Mouse (Mus musculus) erythroid progenitor cell, adult 5-6 weeks (primary cell): ENCODE data around the gene Tomm40. TPM values are rescaled to one million over a fixed set of nuclear protein-coding genes. Genes with fewer than 3 reads are reported as not detected.

Experiments
- ATAC-seq: replicated peaks from 2 replicates; pipeline ENCODE4 v1.8.0; 2016; ENCODE audit warnings: moderate number of reproducible peaks, mild to moderate bottlenecking, moderate TSS enrichment, inconsistent platforms; ENCODE audit not compliant: poor library complexity, low FRiP score, severe bottlenecking
- total RNA-seq, 2 experiments: library from RNA; stranded (forward) in 1 of 2; stranded (reverse) in 1 of 2; fragments of 150-400 nt in 1 of 2; fragments of 186-747, 209-891 nt in 1 of 2; gene quantifications; 2 replicates each; pipeline versions ENCODE4 v1.2.3 to v1.2.4; 2015 to 2017; ENCODE audit warnings: low replicate concordance in 2 of 2

The Tomm40 gene
- total RNA-seq, 2 experiments from 2014 or later, result 10.4 to 14.7 TPM

GRCm38 (mm10) chr7:19667434-19667833 is 47.8 kb downstream of the Tomm40 start:
- no peak for ATAC-seq

DNA sequence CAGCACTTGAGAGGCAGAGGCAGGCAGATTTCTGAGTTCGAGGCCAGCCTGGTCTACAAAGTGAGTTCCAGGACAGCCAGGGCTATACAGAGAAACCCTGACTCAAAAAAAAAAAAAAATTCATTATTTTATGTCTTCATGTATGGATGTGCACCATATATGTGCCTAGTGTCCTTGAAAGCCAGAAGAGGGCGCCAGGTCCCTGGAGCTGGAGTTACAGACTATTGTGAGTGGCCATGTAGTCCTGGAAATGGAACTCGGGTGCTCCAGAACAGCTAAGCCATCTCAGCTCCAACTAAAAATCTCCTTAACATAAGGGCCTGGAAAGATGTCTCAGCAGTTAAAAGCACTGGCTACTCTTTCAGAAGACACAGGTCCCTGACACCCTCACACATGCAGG is 48.5 kb downstream of the Tomm40 start:
- ATAC-seq, result no peak

- peak; percentile 82 for ATAC-seq
Observed at GRCm38 (mm10) chr7:19664955-19665841, 50.0 kb downstream of the Tomm40 start, which contains the start of gene Clptm1. Gene Clptm1 (minus strand): TSS chr7:19665033.

- peak; percentile 17 for ATAC-seq
Observed at GRCm38 (mm10) chr7:19664455-19664954, 50.7 kb downstream of the Tomm40 start.

GRCm38 (mm10) chr7:19663940-19664339 is 51.3 kb downstream of the Tomm40 start:
- ATAC-seq, result no peak

- ATAC-seq, result no peak
Observed at GRCm38 (mm10) chr7:19652614-19653013, 62.6 kb downstream of the Tomm40 start.

Other genes starting within 250 kb of the Tomm40 start
- 2.9 TPM in 2 replicates for gene Bloc1s3, start 207.1 kb downstream of the Tomm40 start, total RNA-seq (2015; ENCODE audit: low replicate concordance)
- gene Bloc1s3, start 207.1 kb downstream of the Tomm40 start, total RNA-seq (2017; ENCODE audit: low replicate concordance), result 0.13 and 0.15 TPM in 2 replicates
- 12.6 and 31.9 TPM in 2 replicates for gene Trappc6a, start 207.0 kb downstream of the Tomm40 start, total RNA-seq (2015; ENCODE audit: low replicate concordance)
- 3.5 and 5.8 TPM in 2 replicates for gene Trappc6a, start 207.0 kb downstream of the Tomm40 start, total RNA-seq (2017; ENCODE audit: low replicate concordance)
- gene Nkpd1, start 197.6 kb downstream of the Tomm40 start, total RNA-seq (2015; ENCODE audit: low replicate concordance), result not detected in 2 replicates
- not detected in 2 replicates for gene Nkpd1, start 197.6 kb downstream of the Tomm40 start, total RNA-seq (2017; ENCODE audit: low replicate concordance)
- gene Ppp1r37, start 152.4 kb downstream of the Tomm40 start, total RNA-seq (2015; ENCODE audit: low replicate concordance), result 51.1 and 51.5 TPM in 2 replicates
- 54.5 and 74.7 TPM in 2 replicates for gene Ppp1r37, start 152.4 kb downstream of the Tomm40 start, total RNA-seq (2017; ENCODE audit: low replicate concordance)
- not detected in 2 replicates for gene Zfp296, start 138.2 kb downstream of the Tomm40 start, total RNA-seq (2015; ENCODE audit: low replicate concordance)
- 1.7 TPM in 1 of 2 replicates, not detected in the other for gene Zfp296, start 138.2 kb downstream of the Tomm40 start, total RNA-seq (2017; ENCODE audit: low replicate concordance)
- 78.9 and 80.1 TPM in 2 replicates for gene Gemin7, start 137.8 kb downstream of the Tomm40 start, total RNA-seq (2015; ENCODE audit: low replicate concordance)
- 19.6 and 26.4 TPM in 2 replicates for gene Gemin7, start 137.8 kb downstream of the Tomm40 start, total RNA-seq (2017; ENCODE audit: low replicate concordance)
- 12.3 and 14.3 TPM in 2 replicates for gene Clasrp, start 111.0 kb downstream of the Tomm40 start, total RNA-seq (2015; ENCODE audit: low replicate concordance)
- gene Clasrp, start 111.0 kb downstream of the Tomm40 start, total RNA-seq (2017; ENCODE audit: low replicate concordance), result 19.9 and 45.4 TPM in 2 replicates
- gene Relb, start 86.0 kb downstream of the Tomm40 start, total RNA-seq (2015; ENCODE audit: low replicate concordance), result 1.7 and 3.2 TPM in 2 replicates
- gene Relb, start 86.0 kb downstream of the Tomm40 start, total RNA-seq (2017; ENCODE audit: low replicate concordance), result 4.0 TPM in 1 of 2 replicates, not detected in the other
- gene Clptm1, start 50.4 kb downstream of the Tomm40 start, total RNA-seq (2015; ENCODE audit: low replicate concordance), result 34.8 and 90.5 TPM in 2 replicates
- gene Clptm1, start 50.4 kb downstream of the Tomm40 start, total RNA-seq (2017; ENCODE audit: low replicate concordance), result 34.0 and 34.3 TPM in 2 replicates
- gene Apoc2, start 37.5 kb downstream of the Tomm40 start, total RNA-seq (2015; ENCODE audit: low replicate concordance), result 8.0 and 22.7 TPM in 2 replicates
- not detected in 2 replicates for gene Apoc2, start 37.5 kb downstream of the Tomm40 start, total RNA-seq (2017; ENCODE audit: low replicate concordance)
- gene Gm44805, start 34.0 kb downstream of the Tomm40 start, total RNA-seq (2015; ENCODE audit: low replicate concordance), result not detected in 2 replicates
- not detected in 2 replicates for gene Gm44805, start 34.0 kb downstream of the Tomm40 start, total RNA-seq (2017; ENCODE audit: low replicate concordance)
- gene Apoc4, start 34.0 kb downstream of the Tomm40 start, total RNA-seq (2015; ENCODE audit: low replicate concordance), result not detected in 2 replicates
- not detected in 2 replicates for gene Apoc4, start 34.0 kb downstream of the Tomm40 start, total RNA-seq (2017; ENCODE audit: low replicate concordance)
- gene Apoc1, start 22.8 kb downstream of the Tomm40 start, total RNA-seq (2015; ENCODE audit: low replicate concordance), result 28.1 TPM in 1 of 2 replicates, not detected in the other
- gene Apoc1, start 22.8 kb downstream of the Tomm40 start, total RNA-seq (2017; ENCODE audit: low replicate concordance), result not detected in 2 replicates
- 49.9 and 66.0 TPM in 2 replicates for gene Apoe, start 16.2 kb downstream of the Tomm40 start, total RNA-seq (2015; ENCODE audit: low replicate concordance)
- gene Apoe, start 16.2 kb downstream of the Tomm40 start, total RNA-seq (2017; ENCODE audit: low replicate concordance), result 260 and 282 TPM in 2 replicates
- not detected in 2 replicates for gene Nectin2, start 35.0 kb upstream of the Tomm40 start, total RNA-seq (2015; ENCODE audit: low replicate concordance)
- 0.64 TPM in 1 of 2 replicates, not detected in the other for gene Nectin2, start 35.0 kb upstream of the Tomm40 start, total RNA-seq (2017; ENCODE audit: low replicate concordance)
- not detected in 2 replicates for gene Bcam, start 55.6 kb upstream of the Tomm40 start, total RNA-seq (2015; ENCODE audit: low replicate concordance)
- gene Bcam, start 55.6 kb upstream of the Tomm40 start, total RNA-seq (2017; ENCODE audit: low replicate concordance), result not detected in 2 replicates
- not detected in 2 replicates for gene Cblc, start 81.4 kb upstream of the Tomm40 start, total RNA-seq (2015; ENCODE audit: low replicate concordance)
- not detected in 2 replicates for gene Cblc, start 81.4 kb upstream of the Tomm40 start, total RNA-seq (2017; ENCODE audit: low replicate concordance)
- gene Bcl3, start 107.3 kb upstream of the Tomm40 start, total RNA-seq (2015; ENCODE audit: low replicate concordance), result 15.5 and 21.3 TPM in 2 replicates
- 0.77 TPM in 1 of 2 replicates, not detected in the other for gene Bcl3, start 107.3 kb upstream of the Tomm40 start, total RNA-seq (2017; ENCODE audit: low replicate concordance)
- not detected in 2 replicates for gene Gm19345, start 136.6 kb upstream of the Tomm40 start, total RNA-seq (2015; ENCODE audit: low replicate concordance)
- gene Gm19345, start 136.6 kb upstream of the Tomm40 start, total RNA-seq (2017; ENCODE audit: low replicate concordance), result not detected in 2 replicates
- gene Ceacam16, start 145.9 kb upstream of the Tomm40 start, total RNA-seq (2015; ENCODE audit: low replicate concordance), result not detected in 2 replicates
- not detected in 2 replicates for gene Ceacam16, start 145.9 kb upstream of the Tomm40 start, total RNA-seq (2017; ENCODE audit: low replicate concordance)
- gene Ceacam19, start 172.5 kb upstream of the Tomm40 start, total RNA-seq (2015; ENCODE audit: low replicate concordance), result not detected in 2 replicates
- gene Ceacam19, start 172.5 kb upstream of the Tomm40 start, total RNA-seq (2017; ENCODE audit: low replicate concordance), result not detected in 2 replicates
- gene Pvr, start 205.7 kb upstream of the Tomm40 start, total RNA-seq (2015; ENCODE audit: low replicate concordance), result 0.72 TPM in 1 of 2 replicates, not detected in the other
- gene Pvr, start 205.7 kb upstream of the Tomm40 start, total RNA-seq (2017; ENCODE audit: low replicate concordance), result 0.13 and 2.0 TPM in 2 replicates
- gene Igsf23, start 235.3 kb upstream of the Tomm40 start, total RNA-seq (2015; ENCODE audit: low replicate concordance), result not detected in 2 replicates
- 2.4 TPM in 1 of 2 replicates, not detected in the other for gene Igsf23, start 235.3 kb upstream of the Tomm40 start, total RNA-seq (2017; ENCODE audit: low replicate concordance)
- not detected in 2 replicates for gene Ceacam20, start 250.0 kb upstream of the Tomm40 start, total RNA-seq (2015; ENCODE audit: low replicate concordance)
- gene Ceacam20, start 250.0 kb upstream of the Tomm40 start, total RNA-seq (2017; ENCODE audit: low replicate concordance), result not detected in 2 replicates